Mouse (Mus musculus): ENCODE data around the gene Xirp1. TPM values are rescaled to one million over a fixed set of nuclear protein-coding genes. Genes with fewer than 3 reads are reported as not detected.

Gene Xirp1
- polyA plus RNA-seq, 1 experiment from 2014 or later = 0.09 TPM

DNA sequence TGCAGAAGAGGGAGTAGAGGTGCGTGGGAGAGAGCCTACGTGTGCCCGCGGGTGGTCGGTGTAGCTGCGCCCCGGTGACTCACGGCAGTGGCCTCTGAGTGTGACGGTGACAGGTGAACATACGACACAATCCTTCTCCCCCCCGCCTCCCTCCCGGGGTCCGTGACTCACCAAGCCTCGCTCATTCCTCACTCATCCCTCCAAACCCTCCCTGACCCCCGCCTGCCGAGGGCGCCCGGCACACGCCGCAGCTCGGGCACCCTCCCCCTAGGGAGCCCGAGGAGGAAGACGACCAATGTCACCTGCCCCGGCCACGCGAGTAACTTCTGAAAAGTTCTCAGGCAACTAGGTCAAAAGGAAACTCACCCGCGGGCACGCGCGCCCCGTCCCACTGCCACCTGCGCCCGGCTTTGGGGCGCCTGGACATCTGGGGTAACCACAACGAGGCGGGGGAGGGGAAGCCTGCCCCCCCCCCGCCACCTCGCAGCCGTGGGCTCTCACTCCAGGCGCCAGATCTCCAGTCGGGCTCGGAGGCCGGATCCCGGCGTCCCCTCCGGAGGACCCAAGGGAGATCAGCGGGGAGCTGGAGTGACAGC is 40.3 kb downstream of the Xirp1 start:
- 1% methylated on average over 47 of the region's 48 CpGs for WGBS
- Histone ChIP-seq H3K4me1 (replicated peaks) (peaks cover 53% of the 10 kb centered on the region), H3K4me2 (peak overlapping the region; percentile 89), H3K9ac (peak overlapping the region; percentile 70), H3K4me3 (peak overlapping the region; percentile 59), H3K27ac (0 out of 2 replicates have a peak overlapping the region, but pooled peaks have one; percentile 40), H3K9me3 (no peaks in the 10 kb centered on the region), H3K27me3 (peaks cover 34% of the 10 kb centered on the region), H3K36me3 (no peaks in the 10 kb centered on the region)
- no peak for ATAC-seq (ENCODE audit: low FRiP score)

DNA sequence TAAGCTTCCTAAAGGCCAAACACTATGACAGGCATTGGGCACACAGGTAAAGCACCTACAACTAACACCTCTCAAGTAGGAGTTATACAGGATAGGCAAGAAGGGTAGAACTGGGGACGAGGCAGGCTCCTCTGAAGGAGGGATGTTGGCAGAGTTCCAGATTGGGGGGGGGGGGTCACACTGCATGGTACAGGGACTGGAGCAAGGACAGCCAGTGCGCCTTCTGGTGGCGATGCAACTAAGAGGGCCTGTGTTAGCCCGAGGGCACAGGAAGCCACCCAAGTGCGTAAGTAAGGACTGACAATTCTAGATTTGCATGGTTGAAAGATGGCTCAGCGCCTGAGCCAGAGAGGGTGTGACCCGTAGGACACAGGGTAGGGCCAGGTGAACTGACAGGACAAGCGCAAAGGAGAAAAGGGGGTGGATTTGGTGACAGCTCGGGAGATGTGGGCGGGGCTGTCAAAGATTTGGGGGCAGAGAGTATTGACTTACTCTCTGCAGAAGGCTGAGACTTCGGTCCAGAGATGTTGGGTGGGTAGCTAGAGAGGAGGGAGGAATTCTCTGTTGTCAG is 41.1 kb downstream of the Xirp1 start:
- Histone ChIP-seq H3K27ac (peak overlapping the region; percentile 75), H3K27me3 (peaks cover 34% of the 10 kb centered on the region), H3K4me3 (peak overlapping the region; percentile 59), H3K4me1 (replicated peaks) (peaks cover 60% of the 10 kb centered on the region), H3K9ac (no peak overlapping the region; the same call in 1 of the 2 replicates), H3K9me3 (no peaks in the 10 kb centered on the region), H3K4me2 (peak overlapping the region; percentile 89), H3K36me3 (no peaks in the 10 kb centered on the region)
- peak; percentile 50 for ATAC-seq (ENCODE audit: low FRiP score)
- 2% methylated on average over 11 of the region's 11 CpGs for WGBS

DNA sequence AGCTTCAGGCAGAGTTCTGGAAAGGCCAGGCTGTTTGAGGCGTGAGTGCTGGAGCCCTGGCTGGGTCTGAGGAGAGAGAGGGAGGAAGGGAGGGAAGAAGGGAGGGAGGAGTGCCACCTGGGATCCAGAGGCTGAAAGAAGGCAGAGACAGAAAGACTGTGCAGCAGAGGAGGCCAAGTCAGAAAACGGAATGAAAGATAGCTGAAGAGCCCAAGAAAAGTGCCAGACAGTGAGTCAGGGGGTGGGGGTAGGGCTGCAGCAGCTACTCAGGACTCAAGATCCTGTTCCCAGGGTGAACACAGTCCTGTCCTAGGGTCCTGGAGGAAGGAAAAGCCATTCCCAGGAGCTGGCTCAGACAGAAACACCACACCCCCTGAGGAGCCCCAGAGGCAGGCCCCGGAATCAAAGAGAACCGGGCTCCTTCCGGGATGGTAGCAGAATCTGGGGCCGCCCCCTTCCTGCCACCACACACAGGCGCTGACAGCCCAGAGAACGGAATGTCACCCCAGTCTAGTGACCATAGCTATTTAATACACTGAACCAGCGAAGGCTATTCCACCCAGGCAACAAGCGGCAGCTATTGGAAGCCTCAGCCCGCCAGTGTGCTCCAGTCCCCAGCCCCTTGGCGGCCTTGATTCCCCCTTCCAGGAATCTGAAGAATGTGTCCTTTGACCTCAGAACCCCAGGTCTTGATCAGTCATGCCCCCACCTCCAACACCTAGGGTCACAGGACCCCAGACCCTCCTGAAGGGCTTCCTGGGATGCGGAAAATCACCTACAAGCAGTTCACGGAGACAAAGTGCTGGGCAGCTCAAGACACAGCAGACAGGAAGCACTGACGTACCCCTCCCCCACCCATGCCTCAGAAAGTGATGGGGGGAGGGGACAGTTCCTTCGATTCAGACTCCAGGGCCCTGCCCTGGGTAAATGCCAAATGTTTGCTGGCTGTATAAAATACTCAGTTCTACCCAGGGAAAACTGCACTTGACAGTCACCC is 41.9 kb downstream of the Xirp1 start:
- WGBS = 3% methylated on average over 16 of the region's 16 CpGs
- ATAC-seq (ENCODE audit: low FRiP score) = peak; percentile 11; the same call in 1 of the 2 replicates
- H3K9me3 ChIP-seq = no peaks in the 10 kb centered on the region
- peak overlapping the region; percentile 75 for H3K27ac ChIP-seq
- H3K9ac ChIP-seq = peak overlapping the region; percentile 40
- H3K4me3 ChIP-seq = peak overlapping the region; percentile 6; the same call in 1 of the 2 replicates
- peaks cover 65% of the 10 kb centered on the region for H3K4me1 ChIP-seq (replicated peaks)
- H3K27me3 ChIP-seq = peaks cover 31% of the 10 kb centered on the region
- H3K36me3 ChIP-seq = no peaks in the 10 kb centered on the region
- peak overlapping the region; percentile 89 for H3K4me2 ChIP-seq

DNA sequence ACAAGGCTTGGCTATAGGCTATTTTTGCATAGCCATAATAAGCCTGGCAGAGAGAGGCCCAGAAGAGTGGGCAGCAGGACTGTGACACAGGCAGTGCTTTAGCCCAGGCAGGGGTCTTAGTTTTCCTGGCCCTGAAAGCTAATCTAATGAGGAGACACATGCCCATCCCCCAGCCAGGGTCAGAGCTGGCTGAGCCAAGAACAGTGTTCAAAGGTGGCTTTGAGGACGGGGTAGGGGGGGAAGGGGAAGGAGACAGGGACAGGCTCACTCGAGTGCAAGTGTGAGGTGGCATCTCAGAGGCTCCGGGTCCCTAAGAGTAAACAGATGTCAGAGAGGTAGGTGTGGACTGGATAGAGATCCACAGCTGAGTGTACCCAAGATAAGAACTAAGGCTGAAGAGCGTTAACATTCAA is 42.6 kb downstream of the Xirp1 start:
- Histone ChIP-seq H3K27me3 (peaks cover 31% of the 10 kb centered on the region), H3K9me3 (no peaks in the 10 kb centered on the region), H3K27ac (peak overlapping the region; percentile 75), H3K36me3 (no peaks in the 10 kb centered on the region), H3K4me3 (no peak overlapping the region), H3K9ac (peak overlapping the region; percentile 40; the same call in 1 of the 2 replicates), H3K4me1 (replicated peaks) (peaks cover 65% of the 10 kb centered on the region), H3K4me2 (peak overlapping the region; percentile 89)
- ATAC-seq (ENCODE audit: low FRiP score) = no peak
- 7% methylated on average over 4 of the region's 4 CpGs for WGBS

DNA sequence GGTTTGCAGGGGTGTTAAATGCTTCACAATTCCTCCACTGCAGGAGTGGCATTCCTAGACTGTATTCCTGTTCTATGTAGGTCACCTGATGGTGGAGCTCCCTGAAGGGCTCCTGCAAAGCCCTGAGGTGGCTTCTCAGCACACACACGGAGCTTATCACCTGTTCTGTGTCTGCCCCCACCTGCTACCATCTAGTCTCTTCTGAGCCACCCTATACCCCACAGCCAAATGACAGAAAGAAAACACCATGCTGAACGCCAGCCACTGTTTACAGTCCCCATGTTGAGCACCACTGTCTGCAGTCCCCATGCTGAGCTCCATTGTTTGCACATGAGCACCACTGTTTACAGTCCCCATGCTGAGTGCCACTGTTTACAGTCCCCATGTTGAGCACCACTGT is 43.6 kb downstream of the Xirp1 start:
- ATAC-seq (ENCODE audit: low FRiP score) = no peak
- WGBS = 41% methylated on average over 2 of the region's 2 CpGs

DNA sequence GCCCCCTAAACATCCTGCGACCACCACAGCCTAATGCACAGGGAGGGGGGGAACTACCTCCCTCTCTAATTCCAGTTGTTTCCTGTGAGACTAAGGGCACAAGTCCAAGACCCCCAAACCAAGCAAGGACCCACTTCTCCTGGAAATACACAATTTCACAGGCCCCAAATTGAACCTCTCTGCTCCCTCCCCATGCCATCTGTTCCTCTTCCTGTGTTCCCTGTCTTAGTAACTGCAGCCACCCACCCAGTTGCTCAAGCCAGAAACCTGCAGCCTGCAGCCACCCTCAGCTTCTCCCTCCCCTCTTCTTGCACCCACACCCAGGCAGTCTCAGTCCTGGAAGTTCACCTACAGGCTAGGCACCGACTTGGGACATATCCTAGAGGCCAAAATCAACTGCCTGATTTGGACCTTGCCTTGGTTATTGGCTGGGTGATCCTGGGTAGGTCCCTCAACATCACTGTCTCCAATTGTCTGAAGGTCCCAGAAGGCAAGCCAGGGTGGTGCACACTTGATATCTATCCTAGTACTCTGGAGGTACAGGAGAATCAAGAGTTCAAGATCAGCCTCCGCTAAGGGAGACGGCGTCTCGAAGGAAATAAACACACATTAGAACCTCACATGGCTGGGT is 44.5 kb downstream of the Xirp1 start:
- Histone ChIP-seq H3K4me1 (replicated peaks) (peaks cover 61% of the 10 kb centered on the region), H3K4me3 (no peak overlapping the region), H3K27me3 (peaks cover 18% of the 10 kb centered on the region), H3K9ac (no peak overlapping the region), H3K27ac (no peak overlapping the region), H3K36me3 (no peaks in the 10 kb centered on the region), H3K9me3 (no peaks in the 10 kb centered on the region), H3K4me2 (no peak overlapping the region)
- no peak for ATAC-seq (ENCODE audit: low FRiP score)
- 85% methylated on average over 6 of the region's 6 CpGs for WGBS

More for the DNA sequence above, 43.6 kb downstream of the Xirp1 start:
- Histone ChIP-seq H3K9me3 (no peaks in the 10 kb centered on the region), H3K4me3 (no peak overlapping the region), H3K27me3 (peaks cover 26% of the 10 kb centered on the region), H3K36me3 (no peaks in the 10 kb centered on the region), H3K27ac (no peak overlapping the region), H3K4me1 (replicated peaks) (peaks cover 65% of the 10 kb centered on the region), H3K9ac (no peak overlapping the region), H3K4me2 (no peak overlapping the region)

DNA sequence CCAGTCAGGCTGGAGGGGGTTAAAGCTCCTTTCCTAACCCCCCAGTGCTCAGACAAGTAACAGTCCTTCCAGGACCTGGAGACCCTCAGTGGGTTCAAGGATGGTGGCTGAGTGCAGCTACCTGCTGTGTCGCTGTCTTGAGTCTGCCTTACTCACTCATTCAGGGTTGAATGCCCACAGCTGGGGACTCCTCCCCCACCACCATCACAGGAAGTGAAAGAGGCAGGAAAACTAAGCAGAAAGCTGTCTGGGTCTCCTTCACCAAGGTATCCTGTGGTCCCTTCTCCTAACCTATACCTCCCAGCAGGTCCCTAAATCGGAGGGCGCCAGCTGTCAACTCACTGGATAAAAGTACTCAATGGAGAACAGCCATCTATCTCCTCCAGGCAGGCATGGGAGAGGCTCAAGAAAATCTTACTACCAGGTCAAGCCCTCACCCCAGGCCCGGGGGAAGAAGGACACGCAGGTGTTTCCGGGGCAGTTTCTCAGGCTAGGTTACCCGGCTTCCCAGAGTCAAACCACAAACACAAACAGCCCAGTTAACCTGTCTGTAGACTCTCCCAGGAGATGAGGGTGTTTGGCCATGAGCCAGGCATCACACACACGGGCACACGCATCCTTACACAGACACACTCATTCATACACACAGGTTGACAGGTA is 45.1 kb downstream of the Xirp1 start:
- 51% methylated on average over 9 of the region's 9 CpGs for WGBS
- no peak overlapping the region for H3K4me2 ChIP-seq
- H3K27me3 ChIP-seq = peaks cover 11% of the 10 kb centered on the region
- no peak for ATAC-seq (ENCODE audit: low FRiP score)
- H3K4me3 ChIP-seq = no peak overlapping the region
- 0 out of 2 replicates have a peak, but pooled peaks cover 4% of the 10 kb centered on the region for H3K36me3 ChIP-seq
- no peaks in the 10 kb centered on the region for H3K9me3 ChIP-seq
- H3K27ac ChIP-seq = no peak overlapping the region
- no peak overlapping the region for H3K9ac ChIP-seq
- peaks cover 57% of the 10 kb centered on the region for H3K4me1 ChIP-seq (replicated peaks)

DNA sequence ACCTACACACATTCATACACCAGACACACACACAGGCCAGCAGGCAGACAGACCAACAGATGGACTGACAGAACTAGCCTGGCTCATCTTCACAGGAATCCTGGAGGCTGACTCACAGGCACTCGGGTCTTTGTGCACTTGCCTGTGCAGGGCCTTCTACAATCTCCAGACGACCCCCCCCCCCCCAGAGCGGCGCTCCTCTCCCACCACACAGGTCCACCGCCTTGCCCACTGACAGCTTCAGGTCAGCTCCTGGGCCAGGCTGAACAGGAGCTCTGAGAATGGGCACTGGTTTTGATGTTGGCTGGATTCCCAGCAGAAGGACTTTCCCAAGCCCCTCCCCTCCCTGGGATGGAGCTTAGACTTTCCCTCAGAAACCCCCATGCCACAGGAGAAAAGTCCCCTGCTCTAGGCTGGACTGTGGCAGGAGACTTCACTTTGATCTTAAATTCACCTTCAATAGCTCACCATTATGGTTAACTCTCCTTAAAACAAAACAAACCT is 45.8 kb downstream of the Xirp1 start:
- no peak overlapping the region for H3K27ac ChIP-seq
- H3K9me3 ChIP-seq = no peaks in the 10 kb centered on the region
- H3K4me2 ChIP-seq = no peak overlapping the region
- no peak for ATAC-seq (ENCODE audit: low FRiP score)
- peaks cover 52% of the 10 kb centered on the region for H3K4me1 ChIP-seq (replicated peaks)
- WGBS = 56% methylated on average over 5 of the region's 5 CpGs
- 0 out of 2 replicates have a peak, but pooled peaks cover 7% of the 10 kb centered on the region for H3K36me3 ChIP-seq
- H3K9ac ChIP-seq = no peak overlapping the region
- H3K27me3 ChIP-seq = peaks cover 5% of the 10 kb centered on the region
- H3K4me3 ChIP-seq = no peak overlapping the region

DNA sequence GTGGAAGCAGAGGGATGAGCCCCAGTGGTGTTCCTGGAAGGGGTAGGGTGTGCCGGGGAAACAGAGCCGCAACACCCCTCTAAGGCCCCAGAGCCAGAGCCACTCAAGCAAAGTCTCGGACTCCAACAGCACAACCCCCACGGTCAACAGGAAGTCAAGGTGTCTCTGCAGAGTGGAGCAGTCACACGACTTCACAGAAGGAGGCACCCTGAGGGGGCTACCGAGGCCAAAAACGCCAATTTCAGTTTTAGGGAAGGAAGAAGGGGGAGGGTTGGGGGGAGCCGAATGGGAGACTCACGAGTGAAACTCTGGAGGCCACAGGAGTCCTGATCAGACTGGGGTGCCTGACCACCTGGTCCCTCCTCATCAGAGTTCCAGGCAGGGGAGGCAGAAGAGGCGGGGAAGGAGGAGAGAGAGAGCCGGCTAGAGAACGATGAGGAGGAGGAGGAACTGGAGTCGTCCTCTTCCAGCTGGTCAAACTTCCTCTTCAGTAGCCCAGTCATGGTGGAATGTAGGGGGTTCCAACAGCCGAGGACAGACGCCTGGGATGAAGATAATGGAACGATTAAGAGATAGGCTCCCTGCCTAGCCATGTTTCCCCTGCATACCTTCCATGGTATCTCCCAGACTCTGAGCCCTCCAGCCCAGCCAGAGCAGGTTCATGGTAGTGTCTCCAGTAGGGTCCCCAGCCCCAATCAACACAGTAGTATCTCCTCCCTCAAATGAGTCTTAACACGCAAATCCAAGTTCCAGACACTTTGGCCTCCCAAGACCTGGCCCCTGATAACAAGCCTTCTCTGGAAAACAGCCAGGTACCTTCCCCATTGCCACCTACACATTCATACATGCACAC is 46.5 kb downstream of the Xirp1 start:
- H3K4me2 ChIP-seq = no peak overlapping the region
- H3K9me3 ChIP-seq = no peaks in the 10 kb centered on the region
- no peak overlapping the region for H3K27ac ChIP-seq
- no peaks in the 10 kb centered on the region; the same call in none of the 2 replicates for H3K27me3 ChIP-seq
- no peak for ATAC-seq (ENCODE audit: low FRiP score)
- H3K4me3 ChIP-seq = no peak overlapping the region
- peaks cover 45% of the 10 kb centered on the region for H3K4me1 ChIP-seq (replicated peaks)
- 63% methylated on average over 17 of the region's 17 CpGs for WGBS
- no peak overlapping the region for H3K9ac ChIP-seq
- 0 out of 2 replicates have a peak, but pooled peaks cover 7% of the 10 kb centered on the region for H3K36me3 ChIP-seq

DNA sequence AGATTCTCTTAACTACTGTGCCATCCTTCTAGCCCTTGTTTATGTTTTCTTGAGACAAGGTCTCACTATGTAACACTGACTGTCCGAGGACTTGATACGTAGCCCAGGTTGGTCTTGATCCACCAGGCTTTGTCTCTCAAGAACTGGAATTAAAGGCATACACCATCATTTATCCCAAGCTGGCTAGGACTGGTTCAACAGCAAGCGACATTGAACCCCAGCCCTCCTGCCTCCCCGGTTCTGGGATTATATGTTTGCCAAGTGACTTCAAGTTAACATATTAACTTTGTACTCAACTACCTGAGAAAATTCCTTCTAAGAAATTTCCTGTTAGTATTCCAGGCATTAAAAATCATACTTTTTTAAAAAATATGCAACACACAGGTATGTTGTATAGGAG is 48.1 kb downstream of the Xirp1 start:
- ATAC-seq (ENCODE audit: low FRiP score) = no peak
- H3K27ac ChIP-seq = no peak overlapping the region
- H3K4me2 ChIP-seq = no peak overlapping the region
- WGBS = over 99% methylated on average over 4 of the region's 4 CpGs
- H3K27me3 ChIP-seq = no peaks in the 10 kb centered on the region
- no peaks in the 10 kb centered on the region for H3K9me3 ChIP-seq
- no peak overlapping the region for H3K9ac ChIP-seq
- H3K4me1 ChIP-seq (replicated peaks) = peaks cover 44% of the 10 kb centered on the region
- H3K4me3 ChIP-seq = no peak overlapping the region
- 0 out of 2 replicates have a peak, but pooled peaks cover 7% of the 10 kb centered on the region for H3K36me3 ChIP-seq

All from hindbrain, embryonic 13.5 days (tissue).